Mouse (Mus musculus): ENCODE results near the gene Atp23.

Gene Atp23

GRCm38 (mm10) chr10:126911479-126911878 lies 10.3 kb upstream of the Atp23 start:
- in situ Hi-C loops (cut with MboI), result loop anchor here (10.0 kb wide), 1 partner anchor 123 kb away; the partner anchor contains the start of gene Tsfm

GRCm38 (mm10) chr10:126906811-126907210 lies 5.7 kb upstream of the Atp23 start:
- in situ Hi-C loops (cut with MboI), result no loop called here

GRCm38 (mm10) chr10:126905650-126906075 lies 4.5 kb upstream of the Atp23 start:
- in situ Hi-C loops (cut with MboI), result no loop called here

- in situ Hi-C loops (cut with MboI), result no loop called here
Observed at GRCm38 (mm10) chr10:126905086-126905485, 3.9 kb upstream of the Atp23 start.

- in situ Hi-C loops (cut with MboI), result no loop called here
Observed at GRCm38 (mm10) chr10:126904221-126904620, 3.1 kb upstream of the Atp23 start.

GRCm38 (mm10) chr10:126901488-126901843 lies 311 bp upstream of the Atp23 start:
- in situ Hi-C loops (cut with MboI), result no loop called here

- in situ Hi-C loops (cut with MboI), result no loop called here
Observed at GRCm38 (mm10) chr10:126895891-126896290, 5.3 kb downstream of the Atp23 start.

GRCm38 (mm10) chr10:126894061-126894460 lies 7.1 kb downstream of the Atp23 start:
- in situ Hi-C loops (cut with MboI), result no loop called here

- in situ Hi-C loops (cut with MboI), result no loop called here
Observed at GRCm38 (mm10) chr10:126893145-126893544, 8.0 kb downstream of the Atp23 start.

- in situ Hi-C loops (cut with MboI), result no loop called here
Observed at GRCm38 (mm10) chr10:126873755-126874154, 27.4 kb downstream of the Atp23 start.

GRCm38 (mm10) chr10:126872256-126872655 lies 28.9 kb downstream of the Atp23 start:
- in situ Hi-C loops (cut with MboI), result no loop called here

- in situ Hi-C loops (cut with MboI), result no loop called here
Observed at GRCm38 (mm10) chr10:126869372-126870318, 31.5 kb downstream of the Atp23 start.

- in situ Hi-C loops (cut with MboI), result no loop called here
Observed at GRCm38 (mm10) chr10:126865284-126865683, 35.9 kb downstream of the Atp23 start.

- in situ Hi-C loops (cut with MboI), result no loop called here
Observed at GRCm38 (mm10) chr10:126862193-126862592, 39.0 kb downstream of the Atp23 start.

- in situ Hi-C loops (cut with MboI), result no loop called here
Observed at GRCm38 (mm10) chr10:126853286-126853685, 47.9 kb downstream of the Atp23 start.

- in situ Hi-C loops (cut with MboI), result no loop called here
Observed at GRCm38 (mm10) chr10:126845309-126845911, 55.7 kb downstream of the Atp23 start.

GRCm38 (mm10) chr10:126844689-126845088 lies 56.5 kb downstream of the Atp23 start:
- in situ Hi-C loops (cut with MboI), result no loop called here

GRCm38 (mm10) chr10:126840266-126840665 lies 60.9 kb downstream of the Atp23 start:
- in situ Hi-C loops (cut with MboI), result no loop called here

GRCm38 (mm10) chr10:126833006-126833405 lies 68.1 kb downstream of the Atp23 start:
- in situ Hi-C loops (cut with MboI), result no loop called here

- in situ Hi-C loops (cut with MboI), result no loop called here
Observed at GRCm38 (mm10) chr10:126831329-126831728, 69.8 kb downstream of the Atp23 start.

GRCm38 (mm10) chr10:126828618-126829017 lies 72.5 kb downstream of the Atp23 start:
- in situ Hi-C loops (cut with MboI), result no loop called here

- in situ Hi-C loops (cut with MboI), result no loop called here
Observed at GRCm38 (mm10) chr10:126827941-126828593, 73.1 kb downstream of the Atp23 start.

- in situ Hi-C loops (cut with MboI), result no loop called here
Observed at GRCm38 (mm10) chr10:126826982-126827381, 74.2 kb downstream of the Atp23 start.

Measured in mature B cell (primary cell).